Mouse (Mus musculus) embryonic facial prominence, embryonic 15.5 days (tissue): ENCODE results near the gene Rnf224. TPM values are rescaled to one million over a fixed set of nuclear protein-coding genes. Genes with fewer than 3 reads are reported as not detected.
A peak's percentile ranks its signal among the peaks of the same experiment; 100 is the strongest.

ENCODE experiments used
- ATAC-seq: fragments of 200-750 bp; cut with Nextera tagmentation; 2 replicates; pipeline ENCODE4 v1.8.0; 2017; ENCODE audit warnings: low read depth, moderate TSS enrichment; ENCODE audit not compliant: insufficient number of reproducible peaks, low FRiP score, low TSS enrichment
- H3K27ac ChIP-seq: fragments of 300-500 bp; sonication (generic); replicated peaks from 2 replicates; pipeline ENCODE4 v1.5.1; 2015; ENCODE audit warnings: mild to moderate bottlenecking, inconsistent platforms
- H3K27me3 ChIP-seq: fragments of 300-500 bp; sonication (generic); 2 replicates; pipeline ENCODE4 v1.6.1; 2015; ENCODE audit warnings: inconsistent platforms
- H3K36me3 ChIP-seq: fragments of 300-500 bp; sonication (generic); 2 replicates; pipeline ENCODE4 v1.6.1; 2015; ENCODE audit warnings: mild to moderate bottlenecking, inconsistent platforms
- H3K4me1 ChIP-seq: fragments of 300-500 bp; sonication (generic); 2 replicates; pipeline ENCODE4 v1.6.1; 2015; ENCODE audit warnings: inconsistent platforms
- H3K4me2 ChIP-seq: fragments of 300-500 bp; sonication (generic); replicated peaks from 2 replicates; pipeline ENCODE4 v1.6.1; 2015; ENCODE audit warnings: mild to moderate bottlenecking, inconsistent platforms
- H3K4me3 ChIP-seq: fragments of 300-500 bp; sonication (generic); replicated peaks from 2 replicates; pipeline ENCODE4 v1.5.1; 2015; ENCODE audit warnings: mild to moderate bottlenecking, inconsistent platforms
- H3K9ac ChIP-seq: fragments of 300-500 bp; sonication (generic); 2 replicates; pipeline ENCODE4 v1.6.1; 2015; ENCODE audit warnings: inconsistent platforms
- H3K9me3 ChIP-seq: fragments of 300-500 bp; sonication (generic); replicated peaks from 2 replicates; pipeline ENCODE4 v1.6.1; 2016; ENCODE audit warnings: inconsistent platforms
- WGBS: fragments of 180-500 bp; shearing (Covaris S2); methylation state at CpG from one replicate; pipeline ENCODE4 v1.1.7; 2015; 5-methylcytosine and 5-hydroxymethylcytosine counted together
- polyA plus RNA-seq: library from polyadenylated mRNA; unstranded; fragments of >200 nt; fragmentation: Nextera tagmentation; extraction: Ambion mirVana; gene quantifications from 2 replicates; pipeline ENCODE4 v1.2.1, GENCODE M21; 2015

Rnf224 gene
- polyA plus RNA-seq, 1 experiment from 2014 or later, result 0.20 TPM

- peak within 1 kb of the TSS; percentile 89 for H3K9ac ChIP-seq
- peaks cover 23% of the 10 kb centered on the region for H3K36me3 ChIP-seq
- no peaks in the 10 kb centered on the region for H3K9me3 ChIP-seq
- peak within 1 kb of the TSS; percentile 99 for H3K4me3 ChIP-seq
- WGBS, result under 1% methylated on average over 39 of the region's 39 CpGs
- ATAC-seq, result peak; percentile 84
- no peaks in the 10 kb centered on the region for H3K27me3 ChIP-seq
- peaks cover 17% of the 10 kb centered on the region for H3K4me1 ChIP-seq
- peak within 1 kb of the TSS; percentile 92 for H3K4me2 ChIP-seq
- peak within 1 kb of the TSS; percentile 70 for H3K27ac ChIP-seq
These were observed 18.7 kb upstream of the Rnf224 start, which contains the start of gene Tmem203 for GRCm38 (mm10) chr2:25255284-25255779. Gene Tmem203 (plus strand): TSS chr2:25255439.

GRCm38 (mm10) chr2:25252331-25252730 is 15.7 kb upstream of the Rnf224 start:
- Histone ChIP-seq H3K4me1 (peaks cover 17% of the 10 kb centered on the region), H3K4me3 (no peak overlapping the region), H3K9ac (no peak overlapping the region), H3K27ac (no peak overlapping the region), H3K36me3 (peaks cover 52% of the 10 kb centered on the region), H3K27me3 (no peaks in the 10 kb centered on the region), H3K9me3 (no peaks in the 10 kb centered on the region), H3K4me2 (no peak overlapping the region)
- 75% methylated on average over 1 of the region's 1 CpGs for WGBS
- ATAC-seq, result no peak

- H3K36me3 ChIP-seq, result peaks cover 51% of the 10 kb centered on the region
- H3K4me1 ChIP-seq, result peaks cover 16% of the 10 kb centered on the region
- H3K27me3 ChIP-seq, result peaks cover 21% of the 10 kb centered on the region
- 82% methylated on average over 10 of the region's 10 CpGs for WGBS
- H3K4me3 ChIP-seq, result no peak within 1 kb of the TSS
- peak within 1 kb of the TSS; percentile 65; the same call in 1 of the 2 replicates for H3K27ac ChIP-seq
- no peaks in the 10 kb centered on the region for H3K9me3 ChIP-seq
- no peak within 1 kb of the TSS for H3K4me2 ChIP-seq
- no peak for ATAC-seq
- H3K9ac ChIP-seq, result no peak within 1 kb of the TSS
These were observed 9.8 kb upstream of the Rnf224 start, which contains the start of gene AL732309.1 for GRCm38 (mm10) chr2:25246183-25247072. Gene AL732309.1 (minus strand): TSS chr2:25246863.

- Histone ChIP-seq H3K4me1 (peaks cover 29% of the 10 kb centered on the region), H3K27me3 (peaks cover 24% of the 10 kb centered on the region), H3K27ac (no peak overlapping the region), H3K36me3 (peaks cover 28% of the 10 kb centered on the region), H3K4me2 (no peak overlapping the region), H3K9ac (no peak overlapping the region), H3K9me3 (no peaks in the 10 kb centered on the region), H3K4me3 (no peak overlapping the region)
- ATAC-seq, result no peak
- WGBS, result 84% methylated on average over 4 of the region's 4 CpGs
These were observed 7.6 kb upstream of the Rnf224 start for GRCm38 (mm10) chr2:25244144-25244543.

- H3K27me3 ChIP-seq, result peaks cover 24% of the 10 kb centered on the region
- no peak overlapping the region for H3K27ac ChIP-seq
- no peak for ATAC-seq
- H3K9me3 ChIP-seq, result no peaks in the 10 kb centered on the region
- peak overlapping the region; percentile 56; the same call in 1 of the 2 replicates for H3K4me3 ChIP-seq
- no peak overlapping the region for H3K4me2 ChIP-seq
- WGBS, result 71% methylated on average over 8 of the region's 8 CpGs
- peaks cover 29% of the 10 kb centered on the region for H3K4me1 ChIP-seq
- H3K9ac ChIP-seq, result no peak overlapping the region
- peaks cover 22% of the 10 kb centered on the region for H3K36me3 ChIP-seq
These were observed 6.8 kb upstream of the Rnf224 start for GRCm38 (mm10) chr2:25243342-25243741.

- WGBS, result under 1% methylated on average over 52 of the region's 59 CpGs
- H3K36me3 ChIP-seq, result peaks cover 11% of the 10 kb centered on the region; the same call in 1 of the 2 replicates
- peaks cover 24% of the 10 kb centered on the region for H3K27me3 ChIP-seq
- H3K9me3 ChIP-seq, result no peaks in the 10 kb centered on the region
- H3K4me2 ChIP-seq, result peak within 1 kb of the TSS; percentile 94
- peak within 1 kb of the TSS; percentile 26 for H3K9ac ChIP-seq
- peak within 1 kb of the TSS; percentile 56 for H3K4me3 ChIP-seq
- no peak for ATAC-seq
- H3K27ac ChIP-seq, result peak within 1 kb of the TSS; percentile 81
- H3K4me1 ChIP-seq, result peaks cover 29% of the 10 kb centered on the region
These were observed 5.5 kb upstream of the Rnf224 start, which contains the start of the genes Rnf208 and Cysrt1 for GRCm38 (mm10) chr2:25242101-25242506. Gene Rnf208 (plus strand): TSS chr2:25242255. Gene Cysrt1 (minus strand): TSS chr2:25242452.

GRCm38 (mm10) chr2:25241438-25241775 is 4.8 kb upstream of the Rnf224 start:
- H3K36me3 ChIP-seq, result peaks cover 11% of the 10 kb centered on the region; the same call in 1 of the 2 replicates
- H3K9ac ChIP-seq, result no peak overlapping the region
- peak overlapping the region; percentile 94 for H3K4me2 ChIP-seq
- peaks cover 24% of the 10 kb centered on the region for H3K27me3 ChIP-seq
- H3K4me1 ChIP-seq, result peaks cover 29% of the 10 kb centered on the region
- peak overlapping the region; percentile 56 for H3K4me3 ChIP-seq
- peak; percentile 41 for ATAC-seq
- WGBS, result 7% methylated on average over 6 of the region's 6 CpGs
- peak overlapping the region; percentile 81 for H3K27ac ChIP-seq
- H3K9me3 ChIP-seq, result no peaks in the 10 kb centered on the region

GRCm38 (mm10) chr2:25240723-25241437 is 4.3 kb upstream of the Rnf224 start:
- no peaks in the 10 kb centered on the region for H3K9me3 ChIP-seq
- H3K27ac ChIP-seq, result peak overlapping the region; percentile 81
- peaks cover 29% of the 10 kb centered on the region for H3K4me1 ChIP-seq
- H3K4me3 ChIP-seq, result peak overlapping the region; percentile 56
- peak overlapping the region; percentile 12 for H3K9ac ChIP-seq
- peak overlapping the region; percentile 94 for H3K4me2 ChIP-seq
- peaks cover 24% of the 10 kb centered on the region for H3K27me3 ChIP-seq
- peaks cover 8% of the 10 kb centered on the region; the same call in 1 of the 2 replicates for H3K36me3 ChIP-seq
- 1% methylated on average over 29 of the region's 29 CpGs for WGBS
- peak; percentile 71 for ATAC-seq

- H3K36me3 ChIP-seq, result peaks cover 3% of the 10 kb centered on the region; the same call in 1 of the 2 replicates
- peak overlapping the region; percentile 81 for H3K27ac ChIP-seq
- H3K4me3 ChIP-seq, result peak overlapping the region; percentile 56
- H3K27me3 ChIP-seq, result peaks cover 24% of the 10 kb centered on the region
- H3K4me2 ChIP-seq, result peak overlapping the region; percentile 94
- H3K9me3 ChIP-seq, result no peaks in the 10 kb centered on the region
- peaks cover 29% of the 10 kb centered on the region for H3K4me1 ChIP-seq
- WGBS, result 45% methylated on average over 8 of the region's 8 CpGs
- H3K9ac ChIP-seq, result peak overlapping the region; percentile 12; the same call in 1 of the 2 replicates
- ATAC-seq, result no peak
These were observed 3.7 kb upstream of the Rnf224 start for GRCm38 (mm10) chr2:25240310-25240709.

GRCm38 (mm10) chr2:25239766-25240165 is 3.2 kb upstream of the Rnf224 start:
- Histone ChIP-seq H3K9me3 (no peaks in the 10 kb centered on the region), H3K27me3 (peaks cover 24% of the 10 kb centered on the region), H3K4me2 (no peak overlapping the region), H3K4me1 (peaks cover 29% of the 10 kb centered on the region), H3K4me3 (0 out of 2 replicates have a peak overlapping the region, but pooled peaks have one; percentile 1), H3K27ac (no peak overlapping the region), H3K9ac (no peak overlapping the region), H3K36me3 (no peaks in the 10 kb centered on the region)
- 86% methylated on average over 3 of the region's 3 CpGs for WGBS
- ATAC-seq, result no peak

- Histone ChIP-seq H3K36me3 (no peaks in the 10 kb centered on the region), H3K4me3 (no peak overlapping the region), H3K4me1 (peaks cover 29% of the 10 kb centered on the region), H3K27me3 (peaks cover 23% of the 10 kb centered on the region), H3K9ac (no peak overlapping the region), H3K27ac (peak overlapping the region; percentile 55), H3K9me3 (no peaks in the 10 kb centered on the region), H3K4me2 (no peak overlapping the region)
- no peak for ATAC-seq
These were observed 1.5 kb upstream of the Rnf224 start for GRCm38 (mm10) chr2:25238106-25238505.
